Mouse (Mus musculus): Measurements from ENCODE around the gene Cox8a. TPM values are rescaled to one million over a fixed set of nuclear protein-coding genes. Genes with fewer than 3 reads are reported as not detected.

Gene Cox8a
- polyA plus RNA-seq, 1 experiment = 1,448 TPM

DNA sequence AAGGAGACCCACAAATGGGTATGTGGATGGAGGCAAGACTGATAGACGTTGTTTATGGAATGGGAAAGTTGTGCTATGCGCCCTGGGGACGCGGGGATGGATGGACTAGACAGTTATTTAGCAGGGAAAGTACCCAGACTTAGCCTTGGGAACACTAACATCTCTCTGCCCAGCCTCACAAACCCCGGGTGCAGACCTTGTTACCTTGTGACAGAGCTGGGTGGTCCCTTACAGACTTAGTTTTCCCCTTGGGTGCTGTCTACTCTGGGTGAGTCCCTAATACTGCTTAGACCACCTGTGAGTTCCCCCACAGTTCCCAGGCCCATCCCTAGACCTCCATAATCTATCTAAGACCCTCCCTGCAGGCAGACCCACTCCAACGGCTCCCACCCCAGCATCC lies 50.6 kb downstream of the Cox8a start:
- H3K4me1 ChIP-seq (ENCODE audit: control insufficient read depth, insufficient read depth, low read length) = peaks cover 3% of the 10 kb centered on the region; the same call in 1 of the 2 replicates
- TF ChIP-seq POLR2A (IDR thresholded peaks at IDR 0.05; ENCODE audit: extremely low read depth, insufficient read depth, low read length) (no peak), CTCF (IDR thresholded peaks at IDR 0.05; ENCODE audit: extremely low read depth, insufficient read depth, low read length) (no peak)
- no peak overlapping the region for H3K27ac ChIP-seq (ENCODE audit: insufficient read depth, low read length)
- no peak overlapping the region; the same call in 1 of the 2 replicates for H3K4me3 ChIP-seq (ENCODE audit: insufficient read depth, low read length)

DNA sequence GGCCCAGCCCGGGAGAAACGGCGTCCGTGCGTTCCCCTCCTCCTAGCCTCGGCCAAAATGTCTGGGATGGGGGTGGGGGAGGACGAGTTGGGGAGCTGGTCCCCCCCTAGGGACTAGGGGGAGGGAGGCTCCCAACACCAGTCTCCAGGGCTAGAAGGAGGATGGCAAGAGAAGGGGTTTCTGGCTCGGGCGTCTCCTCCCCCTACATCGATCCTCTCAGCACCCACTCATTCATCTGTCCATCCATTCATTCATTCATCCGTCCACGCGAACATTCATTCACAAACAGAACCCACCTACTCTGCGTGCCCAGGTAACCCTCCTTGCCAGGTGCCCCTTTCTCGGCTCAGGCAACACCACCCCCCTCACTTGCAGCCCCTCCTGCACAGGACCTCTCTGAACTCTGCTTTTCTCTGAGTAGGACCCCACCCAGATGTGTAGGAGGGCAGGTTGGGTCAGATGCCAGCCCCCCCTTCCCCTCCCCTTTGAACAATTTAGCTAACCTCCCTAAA lies 51.2 kb downstream of the Cox8a start:
- H3K4me3 ChIP-seq (ENCODE audit: insufficient read depth, low read length) = peak overlapping the region; percentile 77
- peaks cover 3% of the 10 kb centered on the region; the same call in 1 of the 2 replicates for H3K4me1 ChIP-seq (ENCODE audit: control insufficient read depth, insufficient read depth, low read length)
- TF ChIP-seq CTCF (IDR thresholded peaks at IDR 0.05; ENCODE audit: extremely low read depth, insufficient read depth, low read length) = no peak
- no peak for TF ChIP-seq POLR2A (IDR thresholded peaks at IDR 0.05; ENCODE audit: extremely low read depth, insufficient read depth, low read length)
- no peak overlapping the region for H3K27ac ChIP-seq (ENCODE audit: insufficient read depth, low read length)

DNA sequence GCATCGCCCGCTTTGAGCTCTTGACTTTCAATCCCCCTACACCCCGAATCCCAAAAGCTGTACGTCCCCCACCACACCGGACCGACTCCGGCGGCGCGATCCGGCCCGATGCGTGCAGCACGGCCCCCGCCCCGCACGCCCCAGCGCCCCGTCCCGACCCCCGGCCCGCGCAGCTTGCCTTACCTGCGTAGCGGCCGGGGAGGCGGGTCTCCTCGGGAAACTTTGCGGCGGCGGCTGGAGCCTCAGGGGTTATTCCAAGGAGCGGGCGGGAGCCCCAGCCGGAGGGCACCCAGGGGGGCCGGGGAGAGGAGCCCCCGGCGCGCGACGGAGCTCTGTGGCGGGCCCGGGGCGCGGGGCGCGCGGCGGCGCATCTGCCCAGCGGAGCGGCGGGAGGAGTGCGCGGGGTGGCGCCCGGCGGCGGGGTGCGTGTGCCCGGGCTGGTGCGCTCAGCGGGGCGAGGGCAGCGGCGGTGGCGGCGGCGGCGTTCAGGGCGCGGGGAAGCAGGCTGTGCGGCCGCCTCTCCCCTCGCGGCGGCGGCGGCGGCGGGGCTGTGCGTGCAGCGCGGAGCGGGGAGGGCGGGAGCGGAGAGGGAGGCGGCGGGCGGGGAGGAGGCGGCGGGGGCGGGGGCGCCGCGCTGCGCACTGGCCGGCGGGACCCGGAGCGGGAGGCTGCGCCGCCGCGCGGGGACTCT lies 51.8 kb downstream of the Cox8a start:
- TF ChIP-seq CTCF (IDR thresholded peaks at IDR 0.05; ENCODE audit: extremely low read depth, insufficient read depth, low read length) (no peak), POLR2A (IDR thresholded peaks at IDR 0.05; ENCODE audit: extremely low read depth, insufficient read depth, low read length) (no peak)

More for the DNA sequence above, 51.8 kb downstream of the Cox8a start:
- H3K27ac ChIP-seq (ENCODE audit: insufficient read depth, low read length) = peak overlapping the region; percentile 7; the same call in 1 of the 2 replicates
- peaks cover 5% of the 10 kb centered on the region; the same call in 1 of the 2 replicates for H3K4me1 ChIP-seq (ENCODE audit: control insufficient read depth, insufficient read depth, low read length)
- H3K4me3 ChIP-seq (ENCODE audit: insufficient read depth, low read length) = peak overlapping the region; percentile 77

Other genes starting within 250 kb of the Cox8a start
- gene Ppp1r14b, start 242.6 kb downstream of the Cox8a start, polyA plus RNA-seq (2012; rRNA removed) = 48.3 and 49.4 TPM in 2 replicates
- 17.4 and 18.4 TPM in 2 replicates for gene Plcb3, start 241.1 kb downstream of the Cox8a start, polyA plus RNA-seq (2012; rRNA removed)
- gene Fkbp2, start 237.1 kb downstream of the Cox8a start, polyA plus RNA-seq (2012; rRNA removed) = 215 and 217 TPM in 2 replicates
- gene Vegfb, start 230.0 kb downstream of the Cox8a start, polyA plus RNA-seq (2012; rRNA removed) = 99.6 and 107 TPM in 2 replicates
- 39.1 and 40.3 TPM in 2 replicates for gene Dnajc4, start 225.0 kb downstream of the Cox8a start, polyA plus RNA-seq (2012; rRNA removed)
- 13.4 and 13.9 TPM in 2 replicates for gene Nudt22, start 221.5 kb downstream of the Cox8a start, polyA plus RNA-seq (2012; rRNA removed)
- gene Trpt1, start 221.5 kb downstream of the Cox8a start, polyA plus RNA-seq (2012; rRNA removed) = 24.2 and 25.8 TPM in 2 replicates
- 5.6 and 6.0 TPM in 2 replicates for gene Fermt3, start 198.1 kb downstream of the Cox8a start, polyA plus RNA-seq (2012; rRNA removed)
- gene Stip1, start 177.6 kb downstream of the Cox8a start, polyA plus RNA-seq (2012; rRNA removed) = 133 and 140 TPM in 2 replicates
- gene Macrod1, start 160.8 kb downstream of the Cox8a start, polyA plus RNA-seq (2012; rRNA removed) = 19.1 and 22.2 TPM in 2 replicates
- gene Flrt1, start 111.9 kb downstream of the Cox8a start, polyA plus RNA-seq (2012; rRNA removed) = 8.2 and 9.2 TPM in 2 replicates
- 265 TPM in 2 replicates for gene Otub1, start 11.3 kb downstream of the Cox8a start, polyA plus RNA-seq (2012; rRNA removed)
- gene Naa40, start 23.6 kb upstream of the Cox8a start, polyA plus RNA-seq (2012; rRNA removed) = 62.4 and 64.7 TPM in 2 replicates
- 18.9 and 21.8 TPM in 2 replicates for gene Rcor2, start 49.7 kb upstream of the Cox8a start, polyA plus RNA-seq (2012; rRNA removed)
- gene Mark2, start 124.2 kb upstream of the Cox8a start, polyA plus RNA-seq (2012; rRNA removed) = 102 and 103 TPM in 2 replicates
- gene Spindoc, start 165.4 kb upstream of the Cox8a start, polyA plus RNA-seq (2012; rRNA removed) = 22.6 and 22.8 TPM in 2 replicates
- 26.7 and 32.9 TPM in 2 replicates for gene 2700081O15Rik, start 200.0 kb upstream of the Cox8a start, polyA plus RNA-seq (2012; rRNA removed)